Mouse (Mus musculus): ENCODE measurements around the gene Rbm48. TPM values are rescaled to one million over a fixed set of nuclear protein-coding genes. Genes with fewer than 3 reads are reported as not detected.

Gene Rbm48
- polyA plus RNA-seq, 1 experiment from 2014 or later: 15.5 TPM

DNA sequence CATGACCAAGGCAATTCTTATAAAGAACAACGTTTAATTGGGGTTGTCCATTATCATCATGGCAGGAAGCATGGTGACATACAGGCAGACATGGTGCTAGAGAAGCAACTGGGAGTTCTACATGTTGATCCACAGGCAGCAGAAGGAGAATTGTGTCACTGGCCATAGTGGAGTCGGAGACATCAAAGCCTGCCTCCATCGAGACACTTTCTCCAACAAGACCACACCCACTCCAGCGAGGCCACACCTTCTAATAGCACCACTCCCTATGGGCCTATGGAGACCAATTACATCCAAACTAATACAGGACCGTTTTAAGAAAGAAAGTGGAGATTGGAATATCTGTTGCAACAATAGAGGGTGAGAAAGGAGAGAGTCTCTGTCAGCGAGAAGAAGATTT lies 54.5 kb downstream of the Rbm48 start:
- Histone ChIP-seq H3K27me3 (ENCODE audit: control insufficient read depth, insufficient read depth, low read length) (no peaks in the 10 kb centered on the region), H3K9me3 (ENCODE audit: control insufficient read depth, low read length) (no peaks in the 10 kb centered on the region), H3K36me3 (ENCODE audit: control insufficient read depth, insufficient read depth, low read length) (0 out of 2 replicates have a peak, but pooled peaks cover under 1% of the 10 kb centered on the region), H3K9ac (ENCODE audit: low read depth, low read length) (no peak overlapping the region), H3K4me3 (ENCODE audit: low read depth, low read length) (no peak overlapping the region), H3K4me1 (replicated peaks; ENCODE audit: control insufficient read depth, insufficient read depth, low read length) (no peaks in the 10 kb centered on the region), H3K27ac (ENCODE audit: low read depth, low read length) (no peak overlapping the region), H3K4me2 (replicated peaks; ENCODE audit: low read depth, low read length) (no peak overlapping the region)
- DNase-seq (ENCODE audit: low spot score): no peak
- no peak for ATAC-seq (ENCODE audit: low FRiP score)
- 83% methylated on average over 6 of the region's 6 CpGs for WGBS

DNA sequence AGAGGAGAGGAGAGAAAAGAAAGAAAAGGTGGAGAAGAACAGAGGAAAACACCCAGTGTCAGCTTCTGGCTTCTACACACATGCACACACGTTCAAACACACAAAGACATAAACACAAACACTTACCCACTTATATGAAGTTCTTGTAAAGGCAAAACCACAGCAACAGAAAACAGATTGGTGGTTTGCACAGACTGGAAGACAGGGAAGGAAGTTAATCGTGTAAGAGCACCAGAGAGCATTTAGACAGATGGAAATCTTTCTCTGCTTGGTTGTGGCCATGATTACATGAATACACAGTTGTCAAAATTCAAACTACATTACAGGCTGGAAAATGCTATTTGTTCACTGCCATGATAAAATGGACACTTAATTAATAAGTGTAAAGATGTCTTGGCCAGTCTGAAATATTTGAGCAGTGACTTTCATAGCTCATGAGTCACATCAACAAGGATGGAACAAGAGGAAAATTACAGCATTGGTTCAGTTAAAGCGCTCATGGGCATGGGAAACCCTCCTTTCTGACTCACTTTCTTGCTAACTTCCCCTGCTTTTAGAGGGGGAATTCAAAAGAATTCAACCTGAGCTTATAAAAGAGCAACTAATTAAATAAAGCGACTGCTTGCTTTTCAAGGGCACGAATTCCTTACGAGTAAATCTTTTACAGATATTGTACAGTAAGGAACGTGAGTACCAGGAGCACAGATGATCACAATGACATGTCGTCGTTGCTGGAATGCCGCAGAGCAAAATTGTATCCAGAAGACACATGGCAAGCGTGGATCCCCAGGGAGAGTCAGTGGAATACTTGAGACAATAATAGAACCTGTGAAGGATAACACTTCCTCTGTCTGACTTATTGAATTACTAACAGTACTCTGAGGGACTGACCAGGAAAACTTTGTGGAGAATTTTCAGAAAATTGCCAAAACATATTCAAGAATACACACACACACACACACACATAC lies 57.6 kb downstream of the Rbm48 start:
- H3K27me3 ChIP-seq (ENCODE audit: control insufficient read depth, insufficient read depth, low read length): no peaks in the 10 kb centered on the region
- no peak for ATAC-seq (ENCODE audit: low FRiP score)
- 69% methylated on average over 11 of the region's 11 CpGs for WGBS
- H3K9me3 ChIP-seq (ENCODE audit: control insufficient read depth, low read length): no peaks in the 10 kb centered on the region
- no peaks in the 10 kb centered on the region for H3K36me3 ChIP-seq (ENCODE audit: control insufficient read depth, insufficient read depth, low read length)
- no peak overlapping the region for H3K9ac ChIP-seq (ENCODE audit: low read depth, low read length)
- DNase-seq (ENCODE audit: low spot score): no peak
- no peak overlapping the region for H3K27ac ChIP-seq (ENCODE audit: low read depth, low read length)
- H3K4me2 ChIP-seq (replicated peaks; ENCODE audit: low read depth, low read length): no peak overlapping the region
- H3K4me1 ChIP-seq (replicated peaks; ENCODE audit: control insufficient read depth, insufficient read depth, low read length): no peaks in the 10 kb centered on the region
- no peak overlapping the region for H3K4me3 ChIP-seq (ENCODE audit: low read depth, low read length)

DNA sequence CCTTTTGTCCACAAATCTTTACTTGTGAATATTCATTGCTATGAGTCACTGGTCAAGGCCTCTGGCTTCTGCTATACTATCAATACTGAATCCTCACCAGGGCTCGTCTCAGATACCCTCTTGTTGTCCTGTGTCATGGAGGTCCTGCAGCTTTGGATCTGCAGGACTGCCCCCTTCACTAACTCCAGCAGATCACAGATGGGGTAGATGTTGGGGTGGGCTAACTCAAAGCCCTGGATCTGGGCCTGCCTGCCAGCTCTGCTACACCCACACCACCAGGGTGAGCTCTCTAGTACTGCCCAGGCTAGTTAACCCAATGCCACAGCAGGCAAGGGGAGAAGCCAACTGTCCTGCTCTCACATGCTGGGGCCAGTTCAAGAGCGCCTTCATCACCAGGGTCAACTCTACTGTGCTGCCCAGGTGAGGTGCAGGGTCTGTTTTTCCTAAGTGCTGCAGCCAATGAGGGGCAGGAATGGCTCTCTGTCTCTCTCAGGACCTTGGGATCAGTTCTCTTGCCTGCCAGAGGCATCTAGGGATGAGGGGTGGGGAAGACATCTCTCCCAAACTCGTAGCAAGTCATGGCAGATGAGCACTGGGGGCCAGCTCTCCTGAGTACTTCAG lies 59.7 kb downstream of the Rbm48 start:
- WGBS: 78% methylated on average over 3 of the region's 3 CpGs

More for the DNA sequence above, 59.7 kb downstream of the Rbm48 start:
- H3K27ac ChIP-seq (ENCODE audit: low read depth, low read length): no peak overlapping the region
- no peak for DNase-seq (ENCODE audit: low spot score)
- ATAC-seq (ENCODE audit: low FRiP score): no peak
- H3K4me2 ChIP-seq (replicated peaks; ENCODE audit: low read depth, low read length): no peak overlapping the region
- H3K9me3 ChIP-seq (ENCODE audit: control insufficient read depth, low read length): no peaks in the 10 kb centered on the region
- H3K4me3 ChIP-seq (ENCODE audit: low read depth, low read length): no peak overlapping the region
- H3K36me3 ChIP-seq (ENCODE audit: control insufficient read depth, insufficient read depth, low read length): no peaks in the 10 kb centered on the region
- H3K27me3 ChIP-seq (ENCODE audit: control insufficient read depth, insufficient read depth, low read length): no peaks in the 10 kb centered on the region
- H3K9ac ChIP-seq (ENCODE audit: low read depth, low read length): no peak overlapping the region
- H3K4me1 ChIP-seq (replicated peaks; ENCODE audit: control insufficient read depth, insufficient read depth, low read length): no peaks in the 10 kb centered on the region

Other genes with a start within 250 kb of the Rbm48 start
- gene Fam133b, start 52.8 kb downstream of the Rbm48 start, polyA plus RNA-seq (2014; fragmentation: Nextera tagmentation; extraction: Ambion mirVana): 37.6 and 43.1 TPM in 2 replicates
- 3.2 and 5.1 TPM in 2 replicates for gene 1700109H08Rik, start 25.0 kb downstream of the Rbm48 start, polyA plus RNA-seq (2014; fragmentation: Nextera tagmentation; extraction: Ambion mirVana)
- 16.7 and 18.5 TPM in 2 replicates for gene Pex1, start 519 bp downstream of the Rbm48 start, polyA plus RNA-seq (2014; fragmentation: Nextera tagmentation; extraction: Ambion mirVana)
- not detected in 2 replicates for gene Tmbim7, start 54.6 kb upstream of the Rbm48 start, polyA plus RNA-seq (2014; fragmentation: Nextera tagmentation; extraction: Ambion mirVana)
- gene Gatad1, start 60.6 kb upstream of the Rbm48 start, polyA plus RNA-seq (2014; fragmentation: Nextera tagmentation; extraction: Ambion mirVana): 78.7 and 81.1 TPM in 2 replicates
- 15.8 and 18.2 TPM in 2 replicates for gene Ankib1, start 206.3 kb upstream of the Rbm48 start, polyA plus RNA-seq (2014; fragmentation: Nextera tagmentation; extraction: Ambion mirVana)
- 66.9 and 71.5 TPM in 2 replicates for gene Krit1, start 206.6 kb upstream of the Rbm48 start, polyA plus RNA-seq (2014; fragmentation: Nextera tagmentation; extraction: Ambion mirVana)
- gene Lrrd1, start 248.6 kb upstream of the Rbm48 start, polyA plus RNA-seq (2014; fragmentation: Nextera tagmentation; extraction: Ambion mirVana): 0.17 and 0.20 TPM in 2 replicates

All from hindbrain, embryonic 11.5 days (tissue).